Mouse (Mus musculus): Measurements from ENCODE around the gene Gm26938.

The Gm26938 gene

DNA sequence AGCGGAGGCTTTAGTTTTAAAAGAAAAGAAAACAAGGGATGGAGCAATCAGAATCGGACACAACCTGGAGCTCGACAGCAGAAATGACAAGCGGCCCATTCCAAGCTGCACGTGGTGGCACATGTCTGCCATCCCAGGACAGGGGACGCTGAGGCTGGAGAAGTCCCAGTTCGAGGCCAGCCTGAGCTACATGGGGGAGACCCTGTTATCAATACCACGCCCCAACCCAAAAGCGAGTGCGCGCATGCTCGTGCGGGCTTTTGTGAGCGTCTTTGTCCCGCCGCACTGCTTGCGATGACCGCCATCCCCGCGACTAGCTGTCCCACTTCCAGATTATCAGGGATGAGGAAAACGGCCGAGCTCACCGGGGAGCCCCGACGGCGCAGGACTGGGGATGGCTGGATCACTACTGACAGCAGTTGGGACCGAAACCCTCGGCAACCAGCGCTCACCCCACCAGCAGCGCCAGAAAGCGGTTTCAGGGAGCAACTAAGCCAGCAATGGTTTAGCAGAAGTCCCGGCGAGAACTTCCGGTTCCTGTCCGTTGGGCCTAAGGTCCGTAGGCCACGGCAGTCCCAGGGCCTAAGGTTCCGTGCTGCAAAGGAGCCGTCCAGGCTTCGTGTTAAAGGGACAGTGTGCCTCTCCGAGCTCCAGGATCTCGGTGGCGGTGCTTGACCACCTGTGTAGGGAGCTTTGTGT, at the start of gene Gm26938, which contains the start of gene Psmg3:
Gene Gm26938 (minus strand): TSS at position 51 of the 699 bp plus-strand sequence.
Gene Psmg3 (minus strand): TSS at position 529 of the 699 bp plus-strand sequence.
- peak; percentile 87 for DNase-seq

DNA sequence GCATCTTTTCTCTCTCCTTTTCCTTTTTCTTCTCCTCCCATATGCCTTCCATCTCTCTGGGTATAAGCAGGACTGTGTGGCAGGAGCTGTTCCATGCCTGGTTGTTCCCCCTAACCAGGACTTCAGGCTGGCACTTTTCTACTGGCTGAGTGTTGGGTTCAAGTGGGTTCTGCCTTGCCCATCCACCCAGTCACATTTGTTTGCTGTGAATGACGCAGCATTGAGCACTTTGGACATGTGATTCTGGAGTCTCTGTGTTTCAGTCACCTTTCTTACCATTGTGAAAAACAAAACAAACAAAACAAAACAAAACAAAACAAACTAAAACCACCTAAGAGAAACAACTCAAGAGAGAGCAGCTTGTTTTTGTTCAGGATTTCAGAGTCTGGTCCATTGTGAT, 45.3 kb upstream of the Gm26938 start:
- DNase-seq = no peak

DNA sequence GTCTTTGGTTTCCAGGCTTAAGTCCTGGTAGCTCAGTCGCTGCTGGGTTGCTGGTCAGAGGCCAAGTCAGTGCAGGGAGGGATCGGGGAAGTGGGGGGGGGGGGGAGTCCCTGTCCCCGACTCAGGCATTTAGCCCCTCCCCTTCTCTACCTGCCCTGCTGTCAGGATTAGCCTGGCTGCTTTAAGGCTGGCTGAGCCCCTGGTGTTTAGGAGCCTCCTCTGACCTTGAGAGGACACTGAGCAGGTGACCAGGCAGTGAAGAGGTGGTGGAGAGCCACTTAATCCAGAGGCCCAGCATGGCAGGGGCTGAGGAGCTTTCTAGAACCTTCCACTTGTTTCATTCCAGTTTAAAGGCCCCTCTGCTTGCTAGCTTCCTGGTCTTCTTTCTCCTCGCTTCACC, 44.7 kb upstream of the Gm26938 start:
- DNase-seq = peak; percentile 31 to 35

DNA sequence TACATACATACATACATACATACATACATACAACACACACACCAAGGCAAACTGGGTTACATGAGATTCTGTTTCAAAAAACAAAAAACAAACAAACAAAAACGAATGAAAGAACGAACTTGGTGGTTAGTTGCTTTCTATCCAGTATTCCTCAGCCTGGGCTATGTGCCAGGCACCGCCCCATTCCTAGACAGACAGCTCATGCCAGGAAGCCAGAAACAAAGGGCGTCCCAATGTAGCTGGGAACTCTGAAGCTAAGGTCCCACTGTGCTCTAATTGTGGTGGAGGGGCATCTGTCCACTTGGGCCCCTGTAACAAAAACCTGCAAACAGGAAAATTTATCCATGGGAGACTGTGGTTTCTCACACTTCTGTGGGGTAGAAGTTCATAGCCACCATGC, 36.6 kb upstream of the Gm26938 start:
- DNase-seq = peak; percentile 69 to 89

DNA sequence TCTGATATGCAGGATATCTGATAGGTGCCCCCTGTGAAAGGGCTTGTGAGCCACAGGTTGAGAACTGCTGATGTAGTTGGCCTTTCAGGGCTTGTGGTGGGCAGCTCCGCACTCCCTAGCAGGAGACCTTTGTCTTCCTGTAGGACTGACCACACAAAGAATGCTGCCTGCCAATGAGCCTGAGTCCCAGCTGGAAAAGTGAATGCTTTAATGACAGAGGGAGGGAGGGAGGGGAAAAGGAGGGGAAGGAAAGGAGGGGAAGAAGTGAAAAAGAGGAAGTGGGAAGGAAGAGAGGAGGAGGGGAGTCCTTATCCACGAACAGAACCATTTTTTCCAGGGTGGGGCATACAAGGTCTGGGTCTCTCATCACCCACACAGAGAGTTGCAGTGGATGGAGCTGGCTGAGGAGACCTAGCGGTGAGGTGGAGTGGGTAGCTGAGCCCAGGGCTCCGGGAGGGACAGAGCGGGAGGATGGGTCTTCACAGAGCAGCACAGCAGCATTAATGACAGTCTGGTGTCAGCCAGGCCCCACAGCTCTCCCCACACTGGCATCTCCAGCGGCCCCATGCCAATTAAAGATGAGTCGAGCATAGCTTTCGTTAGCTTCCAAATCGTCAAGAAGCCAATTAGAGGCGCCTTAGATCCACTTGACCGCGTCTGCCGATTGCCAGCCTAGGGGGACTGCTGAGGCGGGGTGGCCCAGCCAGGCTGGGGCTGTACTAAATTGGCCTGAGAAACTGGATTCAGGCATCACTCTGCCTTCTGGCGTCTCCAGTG, 34.3 kb upstream of the Gm26938 start:
- DNase-seq = no peak

DNA sequence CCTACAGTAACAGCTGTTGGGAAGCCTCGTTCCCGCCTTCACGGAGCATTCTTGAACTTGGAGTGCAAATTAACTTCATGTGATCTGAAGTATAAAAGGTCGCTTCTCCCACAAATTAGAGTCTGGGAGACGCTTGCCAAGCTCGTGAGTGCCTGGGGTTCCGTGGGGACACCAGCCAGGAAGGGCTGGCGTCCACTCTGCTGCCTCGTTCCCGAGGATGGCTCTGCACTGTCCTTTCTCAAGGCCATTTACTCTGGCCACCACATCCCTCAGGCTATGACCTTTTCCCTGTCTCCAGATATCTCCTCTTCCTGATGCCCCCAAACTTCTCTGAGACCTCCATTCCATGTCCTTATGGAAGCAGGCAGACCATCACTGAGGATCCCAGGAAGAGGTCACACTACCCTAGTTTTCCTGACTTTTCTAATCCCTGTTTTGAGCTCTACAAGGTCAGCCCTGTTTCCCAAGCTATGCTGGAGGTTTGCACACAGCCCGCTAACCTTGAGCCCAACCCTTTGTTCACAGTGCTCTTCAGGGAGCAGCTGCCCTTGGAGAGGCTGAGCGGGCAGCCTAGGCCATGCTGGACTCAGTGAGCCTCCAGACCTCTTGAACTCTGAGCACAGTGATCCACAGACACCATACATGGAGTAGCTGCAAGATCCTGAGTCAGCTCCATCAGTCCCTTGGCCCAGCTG, 23.6 kb upstream of the Gm26938 start:
- peak; percentile 49 to 51 for DNase-seq

DNA sequence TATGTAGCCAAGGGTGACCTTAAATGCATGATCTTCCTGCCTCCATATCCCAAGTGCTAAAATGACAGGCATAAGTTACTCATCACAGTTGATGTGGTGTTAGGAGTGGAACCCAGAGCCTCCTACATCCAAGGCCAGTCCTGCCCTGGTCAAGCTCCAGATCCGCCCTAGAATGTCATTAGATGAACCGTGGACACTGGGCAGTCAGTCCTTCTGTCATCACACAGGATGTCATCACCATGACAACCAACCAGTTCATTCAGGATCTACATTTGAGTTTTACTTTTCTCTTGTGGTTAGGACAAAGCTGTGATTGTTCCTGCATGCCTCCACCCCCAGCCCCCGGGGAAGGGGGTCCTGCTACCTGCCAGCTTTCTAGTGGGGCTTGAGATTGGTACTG, 12.9 kb upstream of the Gm26938 start:
- DNase-seq = no peak

DNA sequence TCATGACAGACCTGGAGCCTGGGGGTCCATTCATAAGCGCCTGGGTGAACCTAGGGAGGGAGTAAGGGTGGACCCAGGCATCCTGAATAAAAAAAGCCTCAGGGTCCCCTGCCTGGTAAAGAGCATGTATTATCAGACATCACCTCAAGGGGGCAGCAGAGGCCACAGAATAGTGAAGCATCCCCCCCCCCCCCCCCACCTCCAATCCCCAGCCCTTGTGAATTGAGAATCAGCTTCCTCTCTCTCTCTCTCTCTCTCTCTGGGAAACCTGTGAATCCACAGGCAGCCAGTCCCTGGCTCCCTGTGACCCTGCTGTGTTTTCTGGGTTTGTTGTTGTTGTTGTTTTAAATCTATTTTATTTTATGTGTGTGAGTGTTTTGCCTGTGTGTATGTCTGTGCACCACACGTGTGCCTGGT, 12.3 kb upstream of the Gm26938 start:
- DNase-seq = peak; percentile 39 to 83

DNA sequence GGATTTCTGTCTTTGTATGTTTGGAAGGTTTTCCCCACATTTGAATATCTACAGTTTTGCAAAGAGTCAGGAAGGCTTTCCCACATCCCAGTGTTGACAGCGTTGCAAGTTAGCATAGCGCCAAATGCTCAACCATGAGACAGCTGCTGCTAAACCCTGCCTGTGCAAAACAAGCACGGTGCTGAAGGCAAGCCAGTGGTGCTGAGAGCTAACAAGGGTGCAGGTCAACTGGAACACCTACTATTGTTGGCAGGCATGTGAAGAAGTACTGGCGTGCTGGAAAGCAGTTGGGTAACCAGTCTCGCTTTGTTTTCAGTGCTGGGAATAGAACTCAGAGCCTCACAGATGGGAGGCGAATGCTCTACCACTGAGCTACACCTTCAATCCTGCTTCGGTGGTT, 9.5 kb upstream of the Gm26938 start:
- no peak for DNase-seq

DNA sequence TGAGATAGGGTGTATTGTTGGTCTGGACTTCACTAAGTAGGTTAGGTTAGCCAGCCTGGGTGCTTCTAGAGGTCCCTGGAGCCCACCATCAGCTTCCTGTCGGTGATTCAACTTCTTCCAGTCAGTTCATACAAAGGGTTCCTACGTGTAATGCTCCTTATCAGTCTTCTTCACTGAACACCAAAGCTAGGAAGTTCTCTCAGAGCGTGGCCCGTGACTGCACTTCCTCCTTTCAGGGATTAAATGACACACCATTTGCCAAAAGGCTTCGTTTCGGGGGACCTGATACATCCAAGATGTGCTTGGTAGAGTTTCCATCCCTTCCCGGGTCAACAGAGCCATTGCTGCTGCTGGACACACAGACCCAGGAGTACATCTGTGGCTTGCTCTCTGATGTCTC, 5.9 kb upstream of the Gm26938 start:
- DNase-seq = no peak

DNA sequence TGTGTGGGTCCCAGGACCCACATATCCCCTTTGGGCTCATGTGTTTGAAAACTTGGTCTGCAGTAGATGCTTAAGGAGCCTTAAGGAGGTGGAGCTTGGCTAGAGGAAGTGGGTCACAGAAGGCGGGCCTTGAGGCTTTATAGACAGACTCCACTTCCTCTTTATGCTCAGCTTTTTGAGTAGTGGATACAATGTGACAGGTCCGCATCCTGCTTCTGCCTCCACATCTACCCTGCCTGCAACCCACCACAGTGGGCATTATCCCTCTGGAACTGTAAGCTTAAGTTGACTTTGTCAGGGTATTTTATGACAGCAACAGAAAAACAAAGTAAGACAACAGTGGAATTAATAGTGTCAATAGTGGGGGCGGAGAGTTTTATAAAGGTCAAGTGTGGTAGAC, 4.5 kb upstream of the Gm26938 start:
- DNase-seq = no peak

DNA sequence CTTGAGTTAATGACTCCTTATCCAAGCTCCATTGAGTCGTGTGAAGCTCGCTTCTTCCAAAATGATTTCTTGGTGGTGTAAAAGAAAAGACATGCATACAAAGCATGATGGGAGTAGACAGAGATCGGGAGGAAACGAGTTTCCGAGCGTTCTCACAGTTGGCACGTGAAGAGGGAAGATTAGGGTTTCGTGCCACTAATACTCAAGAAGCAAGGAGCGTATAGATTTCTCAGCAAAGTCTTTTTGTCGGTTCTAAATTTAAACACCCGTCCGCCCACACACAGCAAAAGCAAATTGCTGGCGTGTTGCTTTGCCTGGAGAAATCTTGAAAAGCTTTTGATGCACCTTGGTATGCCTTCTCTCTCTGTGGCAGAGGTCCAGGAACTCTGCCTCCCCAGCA, 3.2 kb upstream of the Gm26938 start:
- DNase-seq = no peak

DNA sequence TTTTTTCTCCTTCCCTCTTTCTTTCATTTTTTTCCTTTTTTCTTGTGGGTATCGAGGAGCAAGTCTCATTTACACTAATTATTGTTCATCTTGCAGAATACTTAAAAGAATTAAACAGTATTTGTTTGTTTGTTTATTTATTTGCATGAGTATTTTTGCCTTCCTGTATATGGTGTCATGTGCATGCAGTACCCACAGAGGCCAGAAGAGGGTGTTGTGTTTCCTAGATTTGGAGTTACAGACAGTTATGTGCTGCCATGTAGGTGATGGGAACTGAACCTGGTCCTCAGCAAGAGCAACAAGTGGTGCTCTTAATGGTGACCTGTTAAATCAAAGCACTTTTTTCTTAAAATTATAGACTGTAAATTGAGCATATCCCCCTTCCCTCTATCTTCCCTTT, 1.4 kb upstream of the Gm26938 start:
- no peak for DNase-seq

DNA sequence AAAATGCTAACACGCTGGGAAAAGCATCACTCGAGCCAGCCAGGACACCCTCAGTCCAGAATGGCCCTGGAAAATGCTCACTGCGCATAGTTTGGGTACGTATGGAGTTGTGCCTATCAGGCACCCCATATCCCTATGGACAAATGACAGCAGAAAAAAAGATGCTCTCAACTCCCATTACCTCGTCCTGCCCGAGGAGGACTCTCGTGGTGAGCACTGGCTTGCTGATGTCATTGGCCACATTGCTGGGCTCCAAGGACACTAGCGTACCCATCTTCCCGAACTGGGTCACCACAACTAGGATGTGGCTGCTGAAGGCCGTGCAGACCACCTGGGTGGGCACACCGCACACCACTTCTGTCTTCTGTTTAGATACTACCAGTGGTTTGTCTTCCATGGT, 260 bp downstream of the Gm26938 start:
- DNase-seq = no peak

DNA sequence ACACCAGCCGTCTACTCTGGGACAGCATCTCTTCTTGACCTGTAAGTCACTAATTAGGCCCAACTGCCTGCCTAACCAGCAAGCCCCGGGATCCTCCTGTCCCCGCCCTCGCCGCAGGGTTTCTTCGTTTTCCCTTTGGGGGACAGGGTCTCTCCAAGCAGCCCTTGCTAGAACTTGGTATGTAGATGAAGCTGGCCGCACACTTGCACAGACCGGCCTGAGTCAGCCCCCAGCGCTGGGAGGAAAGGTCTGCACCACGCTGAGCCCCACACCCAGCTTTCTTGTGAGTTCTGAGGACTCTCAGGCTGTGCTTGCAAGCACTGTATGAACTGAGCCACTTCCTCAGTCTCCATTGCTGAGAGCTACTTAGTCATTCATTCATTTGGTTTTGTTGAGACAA, 1.7 kb downstream of the Gm26938 start:
- DNase-seq = no peak

DNA sequence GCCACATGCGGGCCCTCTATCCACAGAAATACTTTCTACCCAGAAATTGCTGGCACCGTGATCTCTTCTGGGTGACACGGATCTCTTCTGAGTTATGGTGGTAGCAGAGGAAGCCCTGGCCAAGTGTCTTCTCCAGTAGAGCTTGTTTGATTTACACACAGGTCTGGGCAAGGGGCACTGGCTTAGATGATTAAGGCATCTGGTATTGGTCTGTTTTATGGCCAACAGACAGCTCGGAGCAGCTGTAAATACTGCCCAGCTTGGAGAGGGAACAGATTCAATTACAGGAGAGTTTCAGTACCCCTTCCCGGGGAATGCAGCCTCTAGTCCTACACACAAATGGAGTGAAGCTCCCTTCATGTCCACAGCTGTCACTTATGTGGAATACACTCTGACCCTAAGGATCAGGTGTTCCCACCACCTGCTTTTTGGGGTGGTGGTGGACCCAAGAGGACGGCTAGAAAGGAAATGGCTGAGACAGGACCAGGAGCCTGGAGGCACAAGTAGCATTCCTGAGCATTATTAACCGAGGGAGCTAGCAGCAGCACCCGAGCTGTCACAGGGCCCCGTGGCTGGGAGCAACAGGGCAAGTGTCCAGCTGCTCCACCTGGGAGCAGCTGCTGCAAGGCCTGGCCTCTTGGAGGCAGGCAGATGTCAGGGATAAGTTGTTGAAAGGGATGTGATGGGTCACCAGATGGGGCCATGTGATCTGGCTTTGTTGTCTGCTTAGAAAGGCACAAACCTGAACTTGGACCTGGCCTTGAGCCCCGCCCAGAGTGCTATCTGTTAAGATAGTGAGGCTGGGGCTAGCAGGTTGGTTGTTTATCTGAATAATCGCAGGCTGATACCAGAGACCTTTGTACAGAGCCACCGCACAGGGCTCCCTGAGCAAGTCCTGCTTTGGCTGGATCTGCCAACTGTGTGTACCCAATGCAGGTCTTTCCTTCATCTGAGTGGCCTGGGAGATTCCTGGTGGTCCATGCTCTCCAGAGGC, 4.4 kb downstream of the Gm26938 start:
- DNase-seq = no peak

DNA sequence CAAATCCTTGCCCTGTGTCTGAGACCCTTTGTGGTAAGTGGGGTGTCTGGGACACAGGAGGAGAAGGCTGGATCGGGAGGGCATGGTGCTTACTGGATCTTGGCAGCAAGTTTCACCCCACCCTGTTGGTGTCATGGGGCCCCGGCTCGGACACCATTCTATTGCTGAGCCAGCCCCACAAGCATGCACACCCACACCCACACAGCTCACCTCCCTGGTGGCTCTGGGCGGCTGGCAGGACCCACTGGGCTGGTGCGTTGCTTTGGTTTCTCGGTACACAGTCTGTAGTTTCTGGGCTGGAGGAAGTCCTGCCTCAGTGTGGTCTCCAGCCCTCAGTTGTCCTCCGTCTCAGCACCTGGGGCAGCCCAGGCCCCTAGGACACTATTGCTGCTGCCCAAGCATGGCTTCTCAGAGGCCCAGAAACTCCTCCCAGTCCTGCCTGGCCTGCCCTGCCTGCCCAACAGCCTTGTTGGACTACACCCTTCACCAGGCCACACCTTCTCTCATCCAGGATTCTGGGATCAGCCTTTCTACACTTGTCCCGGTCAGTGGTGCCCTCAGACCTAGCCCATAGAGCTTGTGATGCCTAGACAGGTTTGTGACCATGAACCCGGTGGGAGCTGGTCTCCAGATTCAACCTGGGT, 6.5 kb downstream of the Gm26938 start, which contains the start of gene Tmem184a:
Gene Tmem184a (minus strand): TSS at position 380 of the 644 bp plus-strand sequence.
- DNase-seq = no peak

DNA sequence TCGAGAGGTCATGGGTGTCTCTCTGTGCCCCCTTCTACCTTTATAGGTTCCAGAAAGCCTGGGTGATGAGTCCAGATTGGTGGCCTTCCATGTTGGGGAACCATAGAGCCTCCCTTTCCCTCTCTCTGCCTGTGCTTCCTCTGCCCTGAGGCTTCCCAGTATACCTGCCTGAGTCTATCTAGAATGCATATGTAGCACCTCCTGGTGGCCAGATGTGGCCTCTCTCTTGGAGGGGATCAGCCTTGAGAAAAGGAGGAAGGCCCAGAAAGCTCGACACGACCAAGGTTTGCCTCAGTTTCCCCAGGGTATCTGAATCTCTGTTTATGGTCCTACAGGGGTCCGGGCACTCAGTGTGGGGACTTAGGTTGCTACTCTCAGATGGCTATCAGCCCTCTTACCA, 7.4 kb downstream of the Gm26938 start:
- peak; percentile 56 to 79 for DNase-seq

DNA sequence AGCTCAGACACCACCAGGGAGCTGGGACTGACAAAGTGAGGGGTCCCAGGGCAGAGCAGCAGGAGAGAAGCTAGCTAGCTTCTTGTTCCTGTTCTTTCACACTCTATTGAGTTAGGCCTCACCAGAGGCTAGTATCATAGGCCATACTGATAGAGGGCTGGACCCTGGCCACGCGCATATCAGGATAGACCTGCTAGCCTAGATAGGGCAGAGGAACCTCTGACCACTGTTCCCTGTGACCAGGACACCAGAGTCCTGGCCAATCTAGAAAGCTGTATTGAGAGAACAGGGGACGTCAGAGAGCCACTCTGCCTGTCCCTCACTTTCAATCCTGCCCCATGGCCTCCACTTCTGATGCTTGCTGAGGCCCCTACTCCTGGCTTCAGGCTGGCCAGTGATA, 8.2 kb downstream of the Gm26938 start:
- no peak for DNase-seq

DNA sequence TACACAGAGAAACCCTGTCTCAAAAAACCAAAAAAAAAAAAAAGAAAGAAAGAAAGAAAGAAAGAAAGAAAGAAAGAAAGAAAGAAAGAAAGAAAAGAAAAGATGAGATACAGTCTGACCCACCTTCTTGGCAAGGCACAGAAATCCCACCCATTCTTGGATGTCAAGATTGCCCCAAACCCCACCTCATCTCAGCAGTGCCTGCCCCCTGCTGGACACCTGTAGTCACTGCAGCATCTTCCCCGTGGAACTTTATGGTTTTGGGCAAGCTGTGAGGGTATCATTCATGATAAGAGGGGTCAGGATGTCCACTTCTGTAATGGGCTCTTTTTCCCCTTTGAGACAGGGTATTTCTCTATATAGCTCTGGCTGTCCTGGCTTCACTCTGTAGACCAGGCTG, 8.9 kb downstream of the Gm26938 start:
- DNase-seq = peak in 1 of 2 experiments; percentile 50

DNA sequence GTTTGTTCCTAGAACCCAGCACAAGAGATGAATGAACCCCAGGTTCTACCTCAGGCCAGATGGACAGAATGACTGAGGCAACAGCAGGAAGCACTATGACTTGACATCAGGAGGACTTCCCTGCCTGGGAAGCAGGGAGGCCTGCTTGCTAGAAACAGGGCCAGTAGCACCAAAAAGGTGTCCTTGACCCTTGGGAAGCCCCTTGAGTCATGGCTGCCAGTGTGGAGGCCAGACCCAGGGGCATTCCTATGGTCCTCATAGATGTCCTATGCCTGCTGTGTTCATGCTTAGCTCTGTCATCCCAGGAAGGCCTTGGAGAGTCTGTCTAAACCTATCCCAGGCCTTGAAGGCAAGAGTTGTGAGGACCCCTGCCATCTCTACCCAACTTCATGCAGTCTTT, 9.8 kb downstream of the Gm26938 start:
- DNase-seq = no peak

DNA sequence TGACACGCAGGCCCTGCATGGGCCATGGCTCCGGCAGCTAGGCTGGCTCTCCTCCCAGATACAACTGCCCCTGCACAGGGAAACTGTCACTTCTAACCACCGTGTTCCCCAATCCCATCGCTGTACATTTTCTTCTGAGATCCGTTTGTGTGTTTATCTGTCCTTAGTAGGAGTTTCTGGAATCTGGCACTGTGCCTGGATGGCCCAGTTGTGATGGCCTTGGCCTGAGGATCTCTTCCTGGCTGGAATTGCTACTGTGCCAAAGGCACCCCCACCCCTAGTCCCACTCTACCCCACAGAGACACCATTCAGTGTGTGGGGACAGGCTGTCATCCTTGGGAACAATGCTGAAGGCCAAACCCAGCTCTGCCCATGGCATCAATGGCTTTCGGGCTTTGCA, 10.2 kb downstream of the Gm26938 start:
- no peak for DNase-seq
